Mouse (Mus musculus) small intestine, adult 2 months (tissue): ENCODE measurements at regions not wholly inside any gene's neighbourhood (a gene's known extent, or its start where the extent isn't known, plus 50 kb on each side); places are given as distances from the start of the nearest gene placed in this dataset.

Source experiments
- CTCF ChIP-seq: fragments of 200-500 bp; IDR thresholded peaks from 2 replicates; pipeline ENCODE4 v1.5.1; 2012; ENCODE audit warnings: low read depth, mild to moderate bottlenecking, control low read depth, inconsistent platforms, low read length, moderate library complexity, mixed read lengths; ENCODE audit not compliant: insufficient replicate concordance, insufficient read length; ENCODE audit errors: extremely low read depth
- POLR2A ChIP-seq: fragments of 200-500 bp; IDR thresholded peaks from 2 replicates; pipeline ENCODE4 v1.6.1; 2012; ENCODE audit warnings: low read depth, mild to moderate bottlenecking, control low read depth, inconsistent platforms, low read length, moderate library complexity

- no peak for TF ChIP-seq CTCF
- no peak for TF ChIP-seq POLR2A
Measured at GRCm38 (mm10) chr4:47567694-47568093, 93.2 kb downstream of the Sec61b start.
